Mouse (Mus musculus) liver, embryonic 14.5 days (tissue): ENCODE measurements around the gene Tsr3.

ENCODE experiments used
- CTCF ChIP-seq: IDR thresholded peaks from 2 replicates; pipeline ENCODE4 v1.5.1; 2016; ENCODE audit warnings: antibody characterized with exemption, low read depth, control low read depth
- EP300 ChIP-seq: IDR thresholded peaks from 2 replicates; pipeline ENCODE4 v1.6.1; 2016; ENCODE audit warnings: antibody characterized with exemption, low read depth

DNA sequence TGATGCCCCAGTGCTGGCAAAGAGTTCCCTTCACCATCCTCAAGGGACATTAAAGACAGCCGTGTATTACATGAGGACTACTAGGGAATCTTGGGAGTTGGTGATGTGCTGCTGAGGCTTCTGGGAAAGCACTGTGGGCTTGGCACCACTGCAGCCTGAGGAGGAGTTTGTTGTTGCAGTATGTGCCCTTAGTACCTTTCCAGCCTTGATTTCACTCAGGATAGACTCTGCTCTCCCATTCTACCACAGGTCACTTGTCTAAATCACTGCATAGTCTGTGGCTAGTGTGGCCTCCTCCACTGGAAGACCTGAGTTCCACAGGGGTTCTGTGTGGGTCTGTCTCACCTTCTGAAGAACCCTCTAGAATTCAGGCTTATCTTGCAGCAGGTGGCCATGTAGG, 19.2 kb upstream of the Tsr3 start:
- no peak for TF ChIP-seq CTCF
- no peak for TF ChIP-seq EP300
